21 mouse cellular contexts compared by ENCODE assay signal in genomic region chr6:53232616-53233015, GRCm38 (mm10). TPM values are rescaled to one million over a fixed set of nuclear protein-coding genes. Genes with fewer than 3 reads are reported as not detected.
DNase-seq lines count a peak whose midpoint lies in the region; ATAC-seq and TF ChIP-seq lines count a peak whose summit lies in the region.
"Had no signal": no experiment of that assay in that cellular context is flagged by ENCODE, and none has a peak within 500 bp of the region (broad histone marks: within the 10 kb centered on the region; RNA-seq: fewer than 3 reads in every experiment).

No protein-coding gene starts in this region.

- H3K27me3 ChIP-seq in forebrain, embryonic 13.5 days = no peaks in the 10 kb centered on the region
- H3K27me3 ChIP-seq in forebrain, embryonic 12.5 days = no peaks in the 10 kb centered on the region
- no peaks in the 10 kb centered on the region for H3K27me3 ChIP-seq in lung, embryonic 14.5 days (ENCODE audit: insufficient read depth, low read length)
- H3K27me3 ChIP-seq in stomach, embryonic 16.5 days (ENCODE audit: control insufficient read depth, insufficient read depth, low read length) = no peaks in the 10 kb centered on the region
- H3K27me3 ChIP-seq: limb, embryonic 12.5 days had no signal

- H3K4me2 ChIP-seq in forebrain, embryonic 13.5 days = no peak overlapping the region
- no peak overlapping the region for H3K4me2 ChIP-seq in forebrain, embryonic 12.5 days
- H3K4me2 ChIP-seq in lung, embryonic 14.5 days = no peak overlapping the region
- H3K4me2 ChIP-seq in stomach, embryonic 16.5 days (ENCODE audit: low read depth, low read length) = no peak overlapping the region
- H3K4me2 ChIP-seq: hindbrain, embryonic 14.5 days; limb, embryonic 12.5 days; liver, embryonic 12.5 days; midbrain, embryonic 12.5 days had no signal

- DNase-seq in lung, embryonic 14.5 days = peak; percentile 57
- DNase-seq in lung, adult 2 months = no peak
- peak; percentile 80 for DNase-seq in brain, embryonic 14.5 days (ENCODE audit: low read depth)
- DNase-seq in spleen, postnatal 10 days (ENCODE audit: low spot score in 2 of 2) = no peak
- DNase-seq: adrenal gland, postnatal 25 days; cerebellum, adult 11 months; cerebellum, adult 9-11 months; gastrocnemius, postnatal 36 days; heart, postnatal 36 days; kidney, adult 9 months; kidney, postnatal 36 days; lung, adult 18-20 months; thymus, adult 18-20 months; thymus, postnatal 4 days had no signal

- H3K36me3 ChIP-seq in forebrain, embryonic 13.5 days (ENCODE audit: poor library complexity, severe bottlenecking) = no peaks in the 10 kb centered on the region
- no peaks in the 10 kb centered on the region for H3K36me3 ChIP-seq in forebrain, embryonic 12.5 days (replicated peaks)
- H3K36me3 ChIP-seq in lung, embryonic 14.5 days (ENCODE audit: insufficient read depth) = no peaks in the 10 kb centered on the region
- H3K36me3 ChIP-seq in stomach, embryonic 16.5 days (ENCODE audit: control insufficient read depth, insufficient read depth, low read length) = no peaks in the 10 kb centered on the region
- H3K36me3 ChIP-seq: limb, embryonic 12.5 days; liver, embryonic 12.5 days; midbrain, embryonic 12.5 days had no signal

- 0 out of 2 replicates have a peak, but pooled peaks have one; percentile 51 for ATAC-seq in forebrain, embryonic 13.5 days
- no peak for ATAC-seq in forebrain, embryonic 12.5 days (ENCODE audit: low FRiP score)
- ATAC-seq in lung, embryonic 14.5 days (ENCODE audit: insufficient read depth) = no peak
- ATAC-seq in stomach, embryonic 16.5 days (ENCODE audit: insufficient read depth, low FRiP score) = peak; percentile 62; the same call in 1 of the 2 replicates
- ATAC-seq: liver, embryonic 12.5 days had no signal

- H3K9me3 ChIP-seq in forebrain, embryonic 13.5 days (replicated peaks) = no peaks in the 10 kb centered on the region
- H3K9me3 ChIP-seq in forebrain, embryonic 12.5 days = no peaks in the 10 kb centered on the region
- no peaks in the 10 kb centered on the region for H3K9me3 ChIP-seq in lung, embryonic 14.5 days (ENCODE audit: low read depth, low read length)
- no peaks in the 10 kb centered on the region for H3K9me3 ChIP-seq in stomach, embryonic 16.5 days (replicated peaks; ENCODE audit: control insufficient read depth, low read length)
- H3K9me3 ChIP-seq: limb, embryonic 12.5 days; liver, embryonic 12.5 days; midbrain, embryonic 12.5 days had no signal

- H3K9ac ChIP-seq in forebrain, embryonic 13.5 days = no peak overlapping the region
- no peak overlapping the region for H3K9ac ChIP-seq in forebrain, embryonic 12.5 days
- H3K9ac ChIP-seq in lung, embryonic 14.5 days = no peak overlapping the region
- no peak overlapping the region for H3K9ac ChIP-seq in stomach, embryonic 16.5 days (ENCODE audit: low read length)
- H3K9ac ChIP-seq: hindbrain, embryonic 14.5 days; limb, embryonic 12.5 days; liver, embryonic 12.5 days; midbrain, embryonic 12.5 days had no signal

- TF ChIP-seq CTCF in lung, embryonic 14.5 days (IDR thresholded peaks at IDR 0.05; ENCODE audit: low read depth) = no peak
- TF ChIP-seq CTCF in lung, adult 2 months (IDR thresholded peaks at IDR 0.05; ENCODE audit: insufficient read depth, low read length) = no peak
- no peak for TF ChIP-seq CTCF in brain, embryonic 14.5 days (IDR thresholded peaks at IDR 0.05; ENCODE audit: borderline replicate concordance, extremely low read depth, insufficient read depth, insufficient read length)

- no peak overlapping the region for H3K27ac ChIP-seq in forebrain, embryonic 13.5 days
- no peak overlapping the region for H3K27ac ChIP-seq in forebrain, embryonic 12.5 days
- H3K27ac ChIP-seq in lung, embryonic 14.5 days (ENCODE audit: low read depth) = no peak overlapping the region
- H3K27ac ChIP-seq in stomach, embryonic 16.5 days (ENCODE audit: low read length) = no peak overlapping the region
- H3K27ac ChIP-seq: hindbrain, embryonic 14.5 days; limb, embryonic 12.5 days; liver, embryonic 12.5 days; midbrain, embryonic 12.5 days had no signal

- no peak overlapping the region for H3K4me3 ChIP-seq in forebrain, embryonic 13.5 days
- H3K4me3 ChIP-seq in forebrain, embryonic 12.5 days (replicated peaks) = no peak overlapping the region
- no peak overlapping the region for H3K4me3 ChIP-seq in lung, embryonic 14.5 days (ENCODE audit: low read depth, low read length)
- no peak overlapping the region for H3K4me3 ChIP-seq in lung, adult 2 months (replicated peaks; ENCODE audit: extremely low read depth, low read depth, low read length)
- no peak overlapping the region for H3K4me3 ChIP-seq in stomach, embryonic 16.5 days (replicated peaks; ENCODE audit: low read length)
- H3K4me3 ChIP-seq: limb, embryonic 12.5 days; liver, embryonic 12.5 days; midbrain, embryonic 12.5 days had no signal

- H3K4me1 ChIP-seq in forebrain, embryonic 13.5 days = peaks cover 24% of the 10 kb centered on the region
- peaks cover 14% of the 10 kb centered on the region; the same call in 1 of the 2 replicates for H3K4me1 ChIP-seq in forebrain, embryonic 12.5 days
- no peaks in the 10 kb centered on the region for H3K4me1 ChIP-seq in lung, embryonic 14.5 days (ENCODE audit: insufficient read depth)
- no peaks in the 10 kb centered on the region for H3K4me1 ChIP-seq in lung, adult 2 months (ENCODE audit: control insufficient read depth, insufficient read depth, low read length)
- no peaks in the 10 kb centered on the region for H3K4me1 ChIP-seq in stomach, embryonic 16.5 days (ENCODE audit: control insufficient read depth, insufficient read depth, low read length)
- H3K4me1 ChIP-seq: liver, embryonic 12.5 days had no signal

- TF ChIP-seq POLR2A in lung, adult 2 months (IDR thresholded peaks at IDR 0.05; ENCODE audit: borderline replicate concordance, extremely low read depth, low read depth, low read length) = no peak
- no peak for TF ChIP-seq POLR2A in brain, embryonic 14.5 days (IDR thresholded peaks at IDR 0.05; ENCODE audit: borderline replicate concordance, extremely low read depth, insufficient read depth, insufficient read length, poor library complexity, severe bottlenecking)

- WGBS in forebrain, embryonic 13.5 days = 23% methylated on average over 5 of the region's 5 CpGs
- WGBS in forebrain, embryonic 12.5 days = 42% methylated on average over 5 of the region's 5 CpGs
- 35% methylated on average over 5 of the region's 5 CpGs for WGBS in lung, embryonic 14.5 days
- 46% methylated on average over 5 of the region's 5 CpGs for WGBS in lung, adult 2 months
- 25% methylated on average over 5 of the region's 5 CpGs for WGBS in stomach, embryonic 16.5 days

RNA-seq across cellular contexts. Expression of gene Creb5, which starts 54.5 kb away (rescaled TPM):
- 31.6 and 31.7 TPM in 2 replicates for polyA plus RNA-seq in forebrain, embryonic 13.5 days (2015; fragmentation: Nextera tagmentation; extraction: Ambion mirVana)
- 30.8 and 38.9 TPM in 2 replicates for polyA plus RNA-seq in forebrain, embryonic 12.5 days (2016; fragmentation: Nextera tagmentation; extraction: Ambion mirVana)
- polyA plus RNA-seq in lung, embryonic 14.5 days (2014; fragmentation: Nextera tagmentation; extraction: Ambion mirVana) = 6.4 and 7.7 TPM in 2 replicates
- 3.5 and 4.0 TPM in 2 replicates for polyA plus RNA-seq in lung, adult 2 months (2012; rRNA removed)
- 3.9 and 4.3 TPM in 2 replicates for polyA plus RNA-seq in brain, embryonic 14.5 days (2012; rRNA removed)
- 10.0 and 13.0 TPM in 2 replicates for polyA plus RNA-seq in stomach, embryonic 16.5 days (2015; fragmentation: Nextera tagmentation; extraction: Ambion mirVana)

Comparison
In these comparisons a context has a peak if more than half of its experiments do, and no peak if none do; other contexts are left out.
1. ATAC-seq: peak in forebrain, embryonic 13.5 days (single experiment) and stomach, embryonic 16.5 days (single experiment); none in forebrain, embryonic 12.5 days (single experiment) and lung, embryonic 14.5 days (single experiment).
2. DNase-seq: peak in lung, embryonic 14.5 days (single experiment) and brain, embryonic 14.5 days (single experiment); none in lung, adult 2 months (single experiment) and spleen, postnatal 10 days (0 of 2).